Mouse (Mus musculus): ENCODE measurements at regions not wholly inside any gene's neighbourhood (a gene's known extent, or its start where the extent isn't known, plus 50 kb on each side); places are given as distances from the start of the nearest gene placed in this dataset.

GRCm38 (mm10) chr4:54161337-54161993, 335.6 kb downstream of the Tmem38b start:
- no peak for DNase-seq (ENCODE audit: low spot score in 2 of 2)

GRCm38 (mm10) chr4:54162308-54162707, 336.5 kb downstream of the Tmem38b start:
- DNase-seq (ENCODE audit: low spot score in 2 of 2), result no peak

GRCm38 (mm10) chr4:54170202-54170931, 344.5 kb downstream of the Tmem38b start:
- no peak for DNase-seq (ENCODE audit: low spot score in 2 of 2)

GRCm38 (mm10) chr4:54184213-54184612, 358.4 kb downstream of the Tmem38b start:
- DNase-seq (ENCODE audit: low spot score in 2 of 2), result no peak

- DNase-seq (ENCODE audit: low spot score in 2 of 2), result no peak
These were observed 369.9 kb downstream of the Tmem38b start for GRCm38 (mm10) chr4:54195734-54196133.

GRCm38 (mm10) chr4:54202440-54202839, 376.6 kb downstream of the Tmem38b start:
- DNase-seq (ENCODE audit: low spot score in 2 of 2), result no peak

GRCm38 (mm10) chr4:54224572-54224971, 398.7 kb downstream of the Tmem38b start:
- DNase-seq (ENCODE audit: low spot score in 2 of 2), result no peak

Measured in urinary bladder, adult 18-20 months (tissue).